Mouse (Mus musculus) CD4-positive, CD25-positive, alpha-beta regulatory T cell, adult 2 months (primary cell): ENCODE results near the gene Deup1.
"Not testable (repeated sequence)": the region's sequence is repeated elsewhere in the genome, so short reads cannot be mapped to it uniquely, and the experiment has no call there.

Experiments
- DNase-seq: peaks from one replicate; pipeline ENCODE4 v3.0.0-alpha.2; 2012; ENCODE audit warnings: low read depth, low spot score

Deup1 gene

DNA sequence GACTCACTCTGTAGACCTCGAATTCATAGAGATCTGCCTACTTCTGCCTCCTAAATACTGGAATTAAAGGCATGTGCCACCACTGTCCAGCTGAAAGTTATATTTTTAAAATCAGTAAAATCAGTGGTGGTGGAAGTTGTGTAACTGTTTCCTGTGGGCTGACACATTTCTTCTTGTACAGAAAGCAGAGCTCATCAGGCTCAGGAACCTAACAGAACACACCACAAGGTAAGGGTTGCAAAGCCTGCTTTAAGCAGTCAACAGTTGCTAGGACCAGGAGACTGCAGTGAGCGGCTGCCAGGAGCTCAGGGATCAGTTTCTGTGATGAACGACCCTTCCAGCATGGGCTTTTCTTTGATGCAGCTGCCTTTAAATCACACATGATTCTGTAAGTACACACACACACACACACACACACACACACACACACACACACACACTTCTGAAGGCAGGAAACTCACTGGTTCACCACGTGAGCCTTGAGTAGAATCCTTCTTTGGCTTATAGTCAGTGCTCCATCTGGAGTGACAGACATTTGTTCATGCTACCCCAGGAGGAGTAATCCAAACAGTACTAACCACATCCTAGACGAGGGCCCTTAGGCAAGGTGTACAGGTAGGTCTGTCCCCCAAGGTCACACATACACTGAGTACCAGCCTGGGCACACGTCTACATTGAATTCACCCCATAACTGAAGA is 40.4 kb downstream of the Deup1 start:
- DNase-seq, result peak; percentile 36

DNA sequence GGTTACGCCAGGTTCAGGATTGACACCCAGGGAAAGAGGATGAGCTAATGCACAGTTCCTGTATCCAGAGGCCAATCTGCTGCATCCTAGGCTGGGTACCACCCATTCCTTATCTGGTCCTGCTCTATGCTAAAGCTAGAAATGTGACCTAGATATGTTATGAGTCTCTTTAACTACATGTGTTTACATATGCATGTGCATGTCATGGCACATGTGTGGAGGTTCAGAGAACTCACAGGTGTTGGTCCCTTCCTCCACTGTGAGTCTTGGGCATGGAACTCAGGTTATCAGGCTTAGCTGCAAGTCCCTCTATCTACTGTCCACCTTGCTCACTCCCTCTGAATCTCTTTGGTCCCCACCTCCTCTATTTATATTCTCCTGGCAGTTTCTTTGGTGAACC is 41.8 kb downstream of the Deup1 start:
- no peak for DNase-seq

- DNase-seq, result no peak
Measured at GRCm38 (mm10) chr9:15584209-15584608, 43.5 kb downstream of the Deup1 start.

GRCm38 (mm10) chr9:15582026-15582425 is 45.7 kb downstream of the Deup1 start:
- peak; percentile 14 for DNase-seq

GRCm38 (mm10) chr9:15580176-15580575 is 47.6 kb downstream of the Deup1 start:
- peak; percentile 26 for DNase-seq

DNA sequence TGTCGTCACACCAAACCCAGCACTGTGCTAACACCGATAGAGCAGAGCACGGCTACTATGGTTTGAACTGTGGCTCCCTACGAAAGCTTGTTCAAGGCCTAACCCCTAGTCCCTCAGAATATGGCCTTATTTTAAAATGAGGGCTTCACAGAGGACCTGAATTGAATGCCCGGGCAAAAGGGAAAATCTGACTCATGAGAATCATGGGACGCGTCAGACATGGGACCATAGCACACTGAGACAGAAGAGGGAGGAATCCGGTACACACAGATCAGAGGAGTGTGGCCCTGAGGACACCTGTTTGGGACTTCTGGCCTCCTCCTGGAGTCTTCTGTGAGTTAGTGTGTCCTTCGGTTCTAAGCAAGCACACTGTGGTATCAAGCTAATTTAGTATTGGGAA is 48.8 kb downstream of the Deup1 start:
- no peak for DNase-seq

DNA sequence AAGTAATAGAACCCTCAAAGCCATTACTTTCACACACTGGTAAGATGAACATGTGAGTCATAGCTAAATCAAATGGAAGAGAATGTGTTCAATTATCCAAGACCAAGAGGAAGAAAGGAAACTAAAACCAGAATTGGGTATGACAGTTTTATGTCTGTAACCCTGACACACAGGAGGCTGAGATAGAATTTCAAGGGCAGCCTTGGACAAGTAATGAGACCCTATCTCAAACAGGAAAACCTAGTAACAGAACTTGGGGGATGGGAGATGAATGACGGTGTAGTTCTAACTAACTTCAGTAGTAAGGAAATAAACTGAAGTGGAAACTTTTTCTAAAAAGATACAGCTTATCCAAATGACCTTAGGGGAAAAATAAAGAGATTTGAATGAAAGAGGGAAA is 49.3 kb downstream of the Deup1 start:
- no peak for DNase-seq

DNA sequence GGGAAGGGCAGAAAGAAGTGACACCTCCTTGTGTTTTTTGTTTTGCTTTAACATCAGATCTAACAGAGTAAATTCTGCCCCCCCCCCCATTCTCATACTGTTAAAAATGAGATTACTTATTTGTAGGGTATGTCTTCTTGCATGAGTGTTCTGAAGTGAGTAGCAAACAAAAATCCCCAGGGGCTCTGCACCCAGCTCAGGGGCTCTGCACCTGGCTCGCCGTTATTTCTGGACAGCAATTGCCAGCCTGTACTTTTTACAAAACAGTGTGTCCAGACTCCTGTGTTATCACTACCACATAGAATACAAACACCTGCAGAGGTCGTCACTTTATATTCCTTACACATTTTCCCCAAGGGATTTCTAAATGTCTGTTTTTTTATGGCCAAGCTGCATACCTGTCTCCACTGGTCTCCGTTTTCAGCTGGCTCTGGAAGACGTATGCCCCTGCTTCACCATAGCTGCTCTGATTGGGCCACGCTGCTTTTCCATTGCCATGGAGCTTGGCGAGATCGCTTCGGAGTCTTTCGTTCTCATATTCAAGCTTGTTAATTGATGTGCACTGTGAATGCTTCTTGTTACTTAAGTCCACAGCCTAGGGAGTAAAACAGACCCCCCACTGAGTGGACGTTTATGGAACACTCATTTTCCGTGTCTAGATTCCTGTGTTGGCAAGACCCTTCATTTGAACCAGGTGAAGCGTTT is 52.8 kb downstream of the Deup1 start:
- DNase-seq, result no peak

DNA sequence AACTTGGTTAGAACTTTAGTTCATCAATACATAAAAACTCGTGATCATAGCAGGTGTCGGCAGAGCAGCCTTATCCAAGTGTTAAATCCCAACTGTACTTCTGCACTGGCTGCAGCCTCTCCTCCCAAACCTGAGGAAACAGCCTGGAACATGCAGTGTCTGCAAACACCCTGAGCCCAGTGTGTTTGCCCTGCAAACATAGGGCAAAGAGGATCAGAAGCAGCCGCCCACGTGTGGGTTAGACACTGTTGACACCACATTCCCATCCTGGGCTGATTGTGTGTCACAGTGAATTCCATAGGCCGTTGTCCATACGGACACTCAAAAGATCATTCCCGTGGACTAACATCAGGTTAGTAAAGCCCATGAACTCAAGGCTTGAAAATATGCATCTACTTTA is 65.4 kb downstream of the Deup1 start:
- no peak for DNase-seq

GRCm38 (mm10) chr9:15560451-15560850 is 67.3 kb downstream of the Deup1 start:
- no peak for DNase-seq

GRCm38 (mm10) chr9:15553322-15553721 is 74.4 kb downstream of the Deup1 start:
- no peak for DNase-seq

DNA sequence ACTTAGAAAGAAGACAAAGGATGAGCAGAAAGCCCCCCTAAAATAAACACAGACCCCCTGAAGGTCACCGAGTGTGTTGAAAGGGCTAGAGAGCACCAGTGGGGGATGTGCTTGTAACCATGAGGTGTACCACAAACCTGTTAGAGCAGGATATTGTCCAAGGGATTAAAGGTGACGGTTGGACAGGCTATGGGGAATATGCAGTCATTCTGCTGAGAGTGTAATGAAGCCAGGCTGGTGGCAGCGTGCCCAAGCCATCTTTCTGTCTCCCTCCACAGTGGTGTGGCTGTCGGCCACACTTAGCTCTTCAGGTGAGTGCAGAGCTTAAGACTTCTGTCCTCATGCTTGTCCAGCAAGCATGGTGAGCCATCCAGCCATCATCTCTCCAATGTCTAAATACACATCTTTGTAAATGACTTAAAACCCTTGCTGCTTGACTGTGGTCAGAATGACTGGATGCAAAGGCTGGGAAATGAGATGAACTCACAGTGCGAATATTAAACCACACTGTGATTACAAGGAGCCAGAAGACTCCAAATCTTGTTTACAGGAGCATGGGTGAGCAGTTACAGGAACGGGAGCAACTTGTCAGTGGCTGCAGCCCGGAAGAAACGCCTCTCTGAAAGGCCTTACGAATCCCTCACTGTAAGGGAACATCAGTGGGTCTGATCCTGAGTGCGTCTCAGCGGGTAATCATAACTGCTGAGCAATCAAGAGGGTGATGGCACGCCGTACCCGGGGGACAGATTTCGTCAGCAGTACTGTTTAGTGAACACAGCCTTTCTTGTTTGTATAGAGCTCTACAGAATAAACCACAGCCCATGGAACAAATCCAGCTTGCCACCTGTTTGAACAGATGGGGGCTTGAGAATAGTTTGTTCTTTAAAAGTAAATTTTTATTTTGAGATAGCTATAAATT is 75.5 kb downstream of the Deup1 start:
- DNase-seq, result no peak

- not testable (repeated sequence) for DNase-seq
Measured at GRCm38 (mm10) chr9:15551073-15551472, 76.7 kb downstream of the Deup1 start.

DNA sequence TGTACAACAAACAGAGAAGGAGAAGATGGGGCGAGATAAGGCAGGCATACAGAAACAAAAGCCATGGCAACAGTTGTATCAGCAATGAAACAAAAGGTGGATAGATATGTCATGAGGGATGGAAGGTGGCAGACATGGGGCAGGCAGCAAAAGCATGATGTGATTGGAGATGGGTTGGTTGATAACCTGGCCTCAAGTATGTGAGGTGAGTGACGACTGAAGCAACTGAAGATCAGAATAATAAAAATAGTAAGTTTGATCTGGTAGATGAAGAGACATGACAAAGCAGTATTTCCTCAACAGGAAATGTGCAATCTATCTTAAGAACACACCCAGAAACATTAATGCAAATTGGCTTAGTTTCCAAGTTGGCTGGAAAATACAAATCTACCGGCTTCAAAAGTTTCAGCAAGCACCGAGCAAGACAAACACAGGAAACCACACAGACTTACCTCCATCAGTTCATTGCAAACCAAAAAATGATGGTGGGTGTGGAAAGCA is 77.2 kb downstream of the Deup1 start:
- peak; percentile 83 for DNase-seq

DNA sequence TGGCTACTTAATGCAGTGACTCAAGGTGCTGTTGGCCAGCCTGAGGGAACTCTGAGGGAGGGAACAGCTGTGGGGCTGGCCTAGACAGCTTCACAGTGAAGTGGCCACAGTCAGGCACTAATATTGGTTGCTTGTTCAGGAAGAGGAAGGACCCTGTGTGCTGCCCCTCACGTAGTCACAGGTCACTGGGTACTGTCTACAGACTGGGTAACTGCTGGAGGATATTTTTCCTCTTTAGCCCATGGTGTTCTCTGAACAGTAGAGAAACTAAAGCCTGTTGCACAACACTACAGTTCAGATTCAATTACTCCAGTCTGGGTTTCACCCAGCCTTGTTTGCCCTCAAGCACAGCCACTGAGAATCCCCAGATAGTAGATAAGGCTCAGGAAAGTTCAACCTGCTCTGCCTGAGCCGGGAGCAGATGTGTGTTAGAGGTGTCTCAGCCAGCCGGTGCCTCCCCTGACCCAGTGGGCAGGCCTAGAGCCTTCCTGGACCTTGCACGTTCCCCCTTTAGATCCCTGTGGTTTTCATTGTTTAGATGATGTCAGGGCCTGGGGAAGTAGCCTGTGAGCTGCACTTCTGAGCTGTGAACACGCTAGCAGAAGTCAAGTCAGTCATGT is 85.9 kb downstream of the Deup1 start:
- no peak for DNase-seq

DNA sequence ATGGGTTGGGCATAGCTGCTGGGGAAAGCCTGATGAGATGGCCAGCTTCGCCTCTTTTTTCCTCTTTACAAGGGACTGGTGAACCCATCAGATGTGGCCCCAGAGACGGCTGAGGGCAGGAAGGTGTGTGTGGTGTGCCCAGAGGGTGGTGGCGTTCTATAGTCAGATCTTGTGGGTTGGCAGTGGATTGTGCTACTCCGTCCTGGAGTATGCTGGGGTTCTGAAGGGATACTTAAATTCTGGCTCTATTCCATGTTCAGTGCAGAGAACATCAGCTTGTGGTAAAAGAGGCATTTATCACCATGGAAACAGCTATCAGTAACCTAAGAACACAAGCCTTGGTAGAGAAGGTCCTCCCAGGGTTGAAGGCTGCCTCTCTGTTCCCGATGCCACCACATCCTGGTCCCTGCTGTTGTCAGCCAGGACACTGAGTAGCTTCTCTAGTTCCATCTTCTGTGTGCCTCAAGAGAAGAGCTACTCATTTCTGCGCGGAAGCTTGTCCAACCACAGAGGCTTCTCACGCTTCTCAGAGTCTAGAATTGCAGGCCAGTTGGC is 88.7 kb downstream of the Deup1 start:
- no peak for DNase-seq

DNA sequence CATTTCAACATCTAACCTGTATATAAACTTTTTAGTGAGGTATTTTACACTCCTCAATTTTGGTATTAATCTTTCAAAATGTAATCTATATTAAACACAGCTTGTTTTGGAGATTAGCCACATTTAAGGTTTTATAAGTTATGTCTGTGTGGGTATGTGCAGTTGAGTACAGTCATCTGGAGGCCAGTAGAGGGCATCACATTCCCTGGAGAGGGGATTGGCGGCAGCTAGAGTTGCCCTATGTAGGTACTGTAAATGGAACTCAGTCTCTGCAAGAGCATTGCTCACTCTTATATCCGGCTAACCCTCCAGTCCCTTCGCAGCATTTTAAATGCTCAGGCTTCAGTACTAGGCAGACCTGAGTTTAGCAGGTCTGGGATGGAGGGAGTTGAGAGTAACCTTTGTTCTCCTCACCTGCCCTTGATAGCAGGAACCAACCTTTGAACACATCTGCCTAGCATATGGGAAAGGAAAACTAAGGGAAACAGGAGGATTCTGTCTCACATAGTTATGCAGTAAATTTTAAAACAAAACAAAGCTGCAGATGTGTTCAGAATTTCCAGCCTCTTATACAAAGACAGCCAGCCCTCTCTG is 90.2 kb downstream of the Deup1 start:
- DNase-seq, result no peak

GRCm38 (mm10) chr9:15536861-15537426 is 90.8 kb downstream of the Deup1 start:
- DNase-seq, result no peak

GRCm38 (mm10) chr9:15535418-15535817 is 92.3 kb downstream of the Deup1 start:
- DNase-seq, result no peak

GRCm38 (mm10) chr9:15534110-15534509 is 93.6 kb downstream of the Deup1 start:
- DNase-seq, result peak; percentile 29
